Mouse (Mus musculus) left cerebral cortex, adult 11 months (tissue): Measurements from ENCODE around the gene Mrps33.
A peak's percentile ranks its signal among the peaks of the same experiment; 100 is the strongest.

Experiments used
- DNase-seq: peaks from one replicate; pipeline ENCODE4 v3.0.0; 2022; ENCODE audit warnings: low spot score

The Mrps33 gene

GRCm38 (mm10) chr6:39810612-39811116 is at the start of gene Mrps33:
Gene Mrps33, minus strand, starts transcription at chr6:39810988.
- peak; percentile 95 for DNase-seq

GRCm38 (mm10) chr6:39849667-39850066 is 38.9 kb upstream of the Mrps33 start:
- DNase-seq, result no peak

- no peak for DNase-seq
Observed at GRCm38 (mm10) chr6:39848766-39849165, 38.0 kb upstream of the Mrps33 start.

- no peak for DNase-seq
Observed at GRCm38 (mm10) chr6:39847538-39847937, 36.8 kb upstream of the Mrps33 start.

DNA sequence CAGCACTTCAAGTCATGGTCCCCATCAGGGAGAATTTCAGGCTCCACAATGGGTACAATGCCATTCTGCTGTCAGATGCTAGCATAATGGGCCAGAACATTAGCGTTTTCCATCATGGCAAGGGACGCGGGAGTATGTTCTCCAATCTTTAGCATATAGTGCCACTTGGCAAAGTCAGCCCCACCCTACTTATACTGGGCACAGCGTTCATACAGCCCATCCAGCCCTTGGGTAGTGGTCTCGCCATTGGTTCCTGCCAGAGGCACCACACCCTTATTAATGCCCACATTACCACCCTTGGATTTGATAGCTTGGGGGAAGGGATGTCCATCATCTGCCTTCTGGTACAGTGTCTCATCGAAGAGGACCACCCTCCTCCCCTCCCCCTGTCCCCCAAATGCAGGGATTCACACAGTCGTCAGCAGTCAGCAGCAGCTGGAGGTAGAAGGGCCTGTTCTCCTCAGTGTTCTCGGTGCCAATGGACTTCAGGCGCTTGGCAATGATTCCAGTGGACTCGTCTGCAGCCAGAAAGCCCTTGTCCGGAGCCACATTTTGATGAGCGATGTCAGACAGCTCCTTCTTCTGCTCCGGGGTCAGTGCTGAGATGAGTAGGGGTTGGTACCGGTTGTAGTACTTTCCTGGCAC is 33.0 kb upstream of the Mrps33 start:
- DNase-seq, result no peak

- DNase-seq, result no peak
Observed at GRCm38 (mm10) chr6:39828736-39829135, 17.9 kb upstream of the Mrps33 start.

DNA sequence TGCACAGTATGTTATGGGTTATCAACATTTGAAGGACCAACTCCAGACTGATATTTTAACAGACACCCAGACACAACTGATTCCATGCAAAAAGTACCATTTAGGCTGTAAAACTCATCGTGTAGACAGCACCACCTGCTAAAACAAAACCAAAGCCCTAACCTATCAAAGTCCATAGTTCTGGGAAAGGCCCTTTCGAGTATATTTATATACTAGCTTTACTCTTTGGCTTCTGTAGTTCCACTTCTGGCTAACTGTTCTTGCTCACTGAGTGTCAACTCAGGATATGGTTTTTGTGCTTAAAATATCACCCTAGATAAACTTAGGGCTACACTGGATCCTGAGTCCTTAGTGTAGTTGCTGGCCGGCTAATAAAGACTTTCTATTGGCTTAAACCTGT is 10.5 kb upstream of the Mrps33 start:
- no peak for DNase-seq

- DNase-seq, result no peak
Observed at GRCm38 (mm10) chr6:39818922-39819321, 8.1 kb upstream of the Mrps33 start.

DNA sequence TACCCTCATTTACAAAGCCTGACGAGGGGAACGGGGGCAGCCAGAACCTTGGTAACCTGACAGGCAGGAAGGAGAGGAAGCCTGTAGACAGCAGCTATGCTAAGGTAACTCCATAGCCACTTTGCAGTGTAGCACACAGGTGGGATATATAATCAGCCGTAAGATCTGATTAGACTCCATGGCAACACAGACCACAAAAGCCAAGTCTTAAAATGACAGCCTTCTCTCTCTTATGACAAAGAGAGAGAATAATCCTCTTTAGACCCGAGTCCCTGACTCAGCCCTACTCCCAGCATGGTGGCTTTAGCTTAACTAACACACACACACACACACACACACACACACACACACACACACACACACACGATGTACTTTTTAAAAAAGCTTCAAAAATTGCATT is 2.3 kb downstream of the Mrps33 start:
- no peak for DNase-seq

GRCm38 (mm10) chr6:39807050-39807560 is 3.7 kb downstream of the Mrps33 start:
- DNase-seq, result no peak

DNA sequence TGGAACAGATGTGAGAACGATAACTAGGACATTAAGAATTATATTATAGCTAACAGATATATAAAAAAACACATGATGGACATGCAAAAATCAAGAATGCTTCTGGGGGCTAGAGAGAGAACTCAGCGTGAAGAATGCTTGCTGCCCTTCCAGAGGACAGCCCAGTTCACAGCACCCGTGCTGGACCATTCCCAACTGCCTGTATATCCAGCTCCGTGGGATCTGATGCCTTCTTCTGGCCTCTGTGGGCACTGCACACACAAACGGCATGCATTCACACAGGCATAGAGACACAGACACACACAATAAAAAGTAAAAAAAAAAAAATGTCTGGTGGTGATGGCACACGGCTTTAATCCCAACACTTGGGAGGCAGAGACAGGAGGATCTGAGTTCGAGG is 4.5 kb downstream of the Mrps33 start:
- no peak for DNase-seq

DNA sequence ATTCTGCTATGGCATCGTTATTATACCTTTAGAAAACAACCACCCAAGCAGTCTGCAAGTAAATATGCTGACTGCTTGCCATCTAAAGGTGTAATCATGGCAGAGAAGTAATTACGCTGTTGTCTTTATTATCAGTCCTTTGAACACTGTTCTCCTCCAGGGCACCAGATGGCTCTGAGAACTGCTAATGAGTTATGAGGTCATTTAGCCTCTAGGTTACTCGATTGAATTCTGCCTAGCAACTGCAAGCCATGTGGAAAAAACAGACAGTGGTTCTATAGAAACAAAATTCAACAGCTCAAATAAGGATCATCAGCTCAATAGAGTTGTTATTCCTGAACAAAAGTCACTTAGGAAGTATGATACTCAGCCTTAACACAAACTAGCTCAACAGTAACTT is 4.9 kb downstream of the Mrps33 start:
- DNase-seq, result no peak

- no peak for DNase-seq
Observed at GRCm38 (mm10) chr6:39800977-39801376, 9.8 kb downstream of the Mrps33 start.

- no peak for DNase-seq
Observed at GRCm38 (mm10) chr6:39797076-39797475, 13.7 kb downstream of the Mrps33 start.

GRCm38 (mm10) chr6:39796150-39796549 is 14.6 kb downstream of the Mrps33 start:
- no peak for DNase-seq

GRCm38 (mm10) chr6:39791806-39792205 is 19.0 kb downstream of the Mrps33 start:
- DNase-seq, result no peak

DNA sequence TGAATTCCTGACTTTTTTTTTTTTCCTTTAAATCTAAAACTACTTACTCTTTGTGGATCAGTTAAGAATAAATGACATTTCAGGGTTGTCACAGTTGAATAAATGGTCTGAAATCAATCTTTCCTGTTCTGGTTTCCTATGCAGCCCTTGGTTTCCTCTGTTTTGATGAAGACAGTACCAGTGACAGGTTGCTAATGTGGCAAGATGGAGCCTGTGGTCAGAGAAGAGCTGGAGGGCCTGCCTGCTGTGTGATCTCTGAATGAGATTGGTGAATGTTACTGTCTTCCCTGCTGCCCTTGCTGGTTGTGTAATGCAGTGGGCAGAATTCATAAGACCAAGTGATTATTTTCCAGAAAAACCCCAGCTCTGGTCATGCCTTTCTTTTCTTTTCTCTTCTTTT is 22.4 kb downstream of the Mrps33 start:
- no peak for DNase-seq

GRCm38 (mm10) chr6:39787783-39788182 is 23.0 kb downstream of the Mrps33 start:
- DNase-seq, result no peak

DNA sequence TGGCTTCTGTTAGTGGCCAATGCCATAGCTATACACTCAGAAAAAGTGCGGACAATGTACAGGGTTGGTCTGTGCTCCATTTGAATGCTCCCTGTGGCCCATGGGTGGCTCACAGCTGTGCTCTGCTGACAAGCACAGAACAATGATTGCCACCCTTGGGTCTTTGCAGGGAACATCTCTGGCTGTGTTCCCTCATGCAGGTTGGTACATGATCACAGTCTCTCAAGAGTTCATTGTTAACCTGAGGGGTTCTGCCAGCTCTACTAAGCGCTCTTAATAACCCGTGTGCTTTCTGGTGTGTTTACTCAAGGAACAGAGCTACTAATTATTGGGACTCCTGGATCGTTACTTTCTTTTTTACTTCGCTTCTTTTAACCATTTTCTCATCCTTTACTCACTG is 24.8 kb downstream of the Mrps33 start:
- no peak for DNase-seq

- DNase-seq, result no peak
Observed at GRCm38 (mm10) chr6:39783521-39783920, 27.3 kb downstream of the Mrps33 start.

GRCm38 (mm10) chr6:39782618-39783017 is 28.2 kb downstream of the Mrps33 start:
- DNase-seq, result peak; percentile 22

- DNase-seq, result no peak
Observed at GRCm38 (mm10) chr6:39781766-39782530, 28.8 kb downstream of the Mrps33 start.
